Mouse (Mus musculus) heart, embryonic 16.5 days (tissue): ENCODE measurements around the gene Stard3. TPM values are rescaled to one million over a fixed set of nuclear protein-coding genes. Genes with fewer than 3 reads are reported as not detected.
"Not testable (repeated sequence)": the region's sequence is repeated elsewhere in the genome, so short reads cannot be mapped to it uniquely, and the experiment has no call there.

Experiments
- ATAC-seq: fragments of 200-750 bp; cut with Nextera tagmentation; replicated peaks from 2 replicates; pipeline ENCODE4 v1.8.0; 2017; ENCODE audit warnings: moderate number of reproducible peaks; ENCODE audit not compliant: insufficient read depth, low FRiP score; ENCODE audit errors: extremely low read depth
- H3K27ac ChIP-seq: fragments of 300-500 bp; sonication (generic); 2 replicates; pipeline ENCODE4 v1.5.1; 2014; ENCODE audit warnings: mild to moderate bottlenecking, low read length, control low read depth, moderate library complexity
- H3K27me3 ChIP-seq: fragments of 300-500 bp; sonication (generic); 2 replicates; pipeline ENCODE4 v1.6.1; 2014; ENCODE audit warnings: low read length, mixed read lengths; ENCODE audit not compliant: control insufficient read depth, insufficient read depth
- H3K36me3 ChIP-seq: fragments of 300-500 bp; sonication (generic); 2 replicates; pipeline ENCODE4 v1.6.1; 2014; ENCODE audit not compliant: control insufficient read depth, insufficient read depth
- H3K4me1 ChIP-seq: fragments of 300-500 bp; sonication (generic); 2 replicates; pipeline ENCODE4 v1.6.1; 2014; ENCODE audit warnings: low read length, mixed read lengths; ENCODE audit not compliant: control insufficient read depth, insufficient read depth
- H3K4me2 ChIP-seq: fragments of 300-500 bp; sonication (generic); 2 replicates; pipeline ENCODE4 v1.6.1; 2014; ENCODE audit warnings: low read depth, mild to moderate bottlenecking, control low read depth, low read length
- H3K4me3 ChIP-seq: fragments of 300-500 bp; sonication (generic); 2 replicates; pipeline ENCODE4 v1.5.1; 2014; ENCODE audit warnings: mild to moderate bottlenecking, control low read depth, low read length
- H3K9ac ChIP-seq: fragments of 300-500 bp; sonication (generic); 2 replicates; pipeline ENCODE4 v1.6.1; 2014; ENCODE audit warnings: low read length, control low read depth
- H3K9me3 ChIP-seq: fragments of 300-500 bp; sonication (generic); replicated peaks from 2 replicates; pipeline ENCODE4 v1.6.1; 2016; ENCODE audit warnings: low read length; ENCODE audit not compliant: control insufficient read depth
- WGBS: fragments of 180-500 bp; shearing (Covaris S2); extraction: QIAGEN DNeasy Blood & Tissue Kit; methylation state at CpG from one replicate; pipeline ENCODE4 v1.1.7; 2014; 5-methylcytosine and 5-hydroxymethylcytosine counted together
- polyA plus RNA-seq: library from polyadenylated mRNA; unstranded; fragments of >200 nt; fragmentation: Nextera tagmentation; extraction: Ambion mirVana; gene quantifications from 2 replicates; pipeline ENCODE4 v1.2.1, GENCODE M21; 2015

Gene Stard3
- polyA plus RNA-seq, 1 experiment from 2014 or later, result 43.0 TPM

- peaks cover 73% of the 10 kb centered on the region for H3K4me1 ChIP-seq
- no peak overlapping the region for H3K4me2 ChIP-seq
Measured at GRCm38 (mm10) chr11:98374266-98374665, 16.1 kb downstream of the Stard3 start.

DNA sequence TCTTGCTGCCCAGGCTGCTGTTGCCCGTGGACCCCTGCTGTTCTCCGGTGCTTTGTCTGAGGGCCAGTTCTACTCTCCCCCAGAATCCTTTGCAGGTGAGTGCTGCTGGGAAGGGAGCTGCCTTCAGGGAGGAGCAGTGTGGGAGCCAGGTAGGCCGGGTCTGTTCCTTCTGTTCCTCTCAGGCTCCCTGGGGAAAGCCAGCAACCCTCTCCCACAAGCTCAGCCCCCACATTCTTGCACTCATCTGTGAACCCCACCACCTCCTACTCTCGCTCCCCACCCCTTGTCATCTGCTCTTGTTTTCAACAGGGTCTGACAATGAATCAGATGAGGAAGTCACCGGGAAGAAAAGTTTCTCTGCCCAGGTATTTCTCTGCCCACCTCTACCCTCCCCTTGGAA is 18.6 kb downstream of the Stard3 start:
- Histone ChIP-seq H3K4me3 (no peak overlapping the region), H3K36me3 (peaks cover 22% of the 10 kb centered on the region), H3K4me1 (peaks cover 80% of the 10 kb centered on the region), H3K4me2 (no peak overlapping the region), H3K27me3 (no peaks in the 10 kb centered on the region), H3K9ac (peak overlapping the region; percentile 1; the same call in 1 of the 2 replicates), H3K27ac (no peak overlapping the region; the same call in 1 of the 2 replicates), H3K9me3 (no peaks in the 10 kb centered on the region)
- 66% methylated on average over 5 of the region's 5 CpGs for WGBS
- ATAC-seq, result no peak

More at GRCm38 (mm10) chr11:98374266-98374665, 16.1 kb downstream of the Stard3 start:
- H3K27ac ChIP-seq, result peak overlapping the region; percentile 89
- peaks cover 16% of the 10 kb centered on the region for H3K36me3 ChIP-seq
- no peaks in the 10 kb centered on the region for H3K27me3 ChIP-seq
- H3K4me3 ChIP-seq, result no peak overlapping the region
- H3K9ac ChIP-seq, result peak overlapping the region; percentile 50
- peak; percentile 77 for ATAC-seq
- 35% methylated on average over 8 of the region's 8 CpGs for WGBS
- no peaks in the 10 kb centered on the region for H3K9me3 ChIP-seq

- no peaks in the 10 kb centered on the region for H3K27me3 ChIP-seq
- no peak overlapping the region for H3K4me2 ChIP-seq
- no peaks in the 10 kb centered on the region for H3K9me3 ChIP-seq
- ATAC-seq, result peak; percentile 33; the same call in 1 of the 2 replicates
- H3K4me1 ChIP-seq, result peaks cover 73% of the 10 kb centered on the region
- H3K9ac ChIP-seq, result peak overlapping the region; percentile 1
- peaks cover 22% of the 10 kb centered on the region for H3K36me3 ChIP-seq
- no peak overlapping the region for H3K4me3 ChIP-seq
- 44% methylated on average over 11 of the region's 11 CpGs for WGBS
- H3K27ac ChIP-seq, result peak overlapping the region; percentile 79
Measured at GRCm38 (mm10) chr11:98377787-98378186, 19.6 kb downstream of the Stard3 start.

- Histone ChIP-seq H3K27ac (peak overlapping the region; percentile 79), H3K4me3 (no peak overlapping the region), H3K4me2 (no peak overlapping the region), H3K9ac (peak overlapping the region; percentile 28; the same call in 1 of the 2 replicates), H3K4me1 (peaks cover 68% of the 10 kb centered on the region), H3K9me3 (no peaks in the 10 kb centered on the region), H3K36me3 (peaks cover 22% of the 10 kb centered on the region), H3K27me3 (no peaks in the 10 kb centered on the region)
- ATAC-seq, result no peak
- 60% methylated on average over 7 of the region's 7 CpGs for WGBS
Measured at GRCm38 (mm10) chr11:98379379-98379778, 21.2 kb downstream of the Stard3 start.

GRCm38 (mm10) chr11:98380106-98380505 is 21.9 kb downstream of the Stard3 start:
- WGBS, result 57% methylated on average over 6 of the region's 6 CpGs
- Histone ChIP-seq H3K4me3 (no peak overlapping the region), H3K9me3 (no peaks in the 10 kb centered on the region), H3K36me3 (peaks cover 22% of the 10 kb centered on the region), H3K27ac (peak overlapping the region; percentile 79), H3K4me1 (peaks cover 65% of the 10 kb centered on the region), H3K27me3 (no peaks in the 10 kb centered on the region), H3K4me2 (no peak overlapping the region), H3K9ac (peak overlapping the region; percentile 28)
- ATAC-seq, result peak; percentile 9; the same call in 1 of the 2 replicates

DNA sequence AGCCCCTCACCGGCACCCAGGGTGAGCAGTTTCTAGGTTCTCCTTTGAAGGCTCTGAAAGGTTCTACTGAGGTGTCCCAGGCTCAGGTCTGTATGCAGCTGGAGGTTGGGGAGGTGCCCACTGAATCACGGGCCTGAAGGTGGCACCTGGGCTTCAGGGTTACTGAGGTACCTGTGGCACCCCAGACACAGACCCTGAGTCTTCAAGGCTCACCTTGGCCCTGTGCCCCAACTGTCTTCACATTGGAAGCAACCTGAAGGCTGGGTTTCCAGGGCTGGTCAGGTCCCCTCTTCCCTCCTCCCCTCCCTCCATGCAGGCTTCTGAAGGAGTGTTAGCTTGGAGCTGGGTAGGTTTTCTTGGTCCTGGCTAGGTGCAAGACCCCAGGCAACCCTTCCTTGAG is 23.5 kb downstream of the Stard3 start:
- no peak for ATAC-seq
- no peak overlapping the region for H3K9ac ChIP-seq
- 93% methylated on average over 2 of the region's 2 CpGs for WGBS
- no peak overlapping the region for H3K4me3 ChIP-seq
- H3K36me3 ChIP-seq, result peaks cover 15% of the 10 kb centered on the region
- H3K27me3 ChIP-seq, result peaks cover 3% of the 10 kb centered on the region; the same call in 1 of the 2 replicates
- no peak overlapping the region for H3K27ac ChIP-seq
- no peaks in the 10 kb centered on the region for H3K9me3 ChIP-seq
- no peak overlapping the region for H3K4me2 ChIP-seq
- H3K4me1 ChIP-seq, result peaks cover 65% of the 10 kb centered on the region

- not testable (repeated sequence) for H3K27ac ChIP-seq, H3K4me2 ChIP-seq, ATAC-seq, H3K4me3 ChIP-seq, H3K9me3 ChIP-seq, H3K9ac ChIP-seq, H3K27me3 ChIP-seq
- 39% methylated on average over 2 of the region's 2 CpGs for WGBS
- H3K36me3 ChIP-seq, result peaks cover 13% of the 10 kb centered on the region
- peaks cover 58% of the 10 kb centered on the region for H3K4me1 ChIP-seq
Measured at GRCm38 (mm10) chr11:98382405-98382804, 24.2 kb downstream of the Stard3 start.

- Histone ChIP-seq H3K9me3 (no peaks in the 10 kb centered on the region), H3K4me2 (peak within 1 kb of the TSS; percentile 76), H3K4me3 (peak within 1 kb of the TSS; percentile 63), H3K4me1 (peaks cover 56% of the 10 kb centered on the region), H3K27me3 (peaks cover 9% of the 10 kb centered on the region; the same call in 1 of the 2 replicates), H3K9ac (peak within 1 kb of the TSS; percentile 86), H3K36me3 (peaks cover 9% of the 10 kb centered on the region), H3K27ac (peak within 1 kb of the TSS; percentile 95)
- WGBS, result 33% methylated on average over 14 of the region's 14 CpGs
- peak; percentile 83 for ATAC-seq
Measured at GRCm38 (mm10) chr11:98383261-98384030, 25.3 kb downstream of the Stard3 start, which contains the start of gene Tcap. Tcap (plus strand) TSS chr11:98383811.

GRCm38 (mm10) chr11:98384216-98384615 is 26.0 kb downstream of the Stard3 start:
- Histone ChIP-seq H3K27me3 (peaks cover 9% of the 10 kb centered on the region; the same call in 1 of the 2 replicates), H3K9ac (peak overlapping the region; percentile 86), H3K4me3 (peak overlapping the region; percentile 63), H3K9me3 (no peaks in the 10 kb centered on the region), H3K27ac (peak overlapping the region; percentile 95), H3K4me1 (peaks cover 49% of the 10 kb centered on the region), H3K36me3 (peaks cover 6% of the 10 kb centered on the region), H3K4me2 (peak overlapping the region; percentile 76)
- WGBS, result 37% methylated on average over 20 of the region's 20 CpGs
- ATAC-seq, result no peak
